Mouse (Mus musculus): ENCODE measurements around the gene Cdc42bpa. TPM values are rescaled to one million over a fixed set of nuclear protein-coding genes. Genes with fewer than 3 reads are reported as not detected.

Cdc42bpa gene
- polyA plus RNA-seq, 1 experiment from 2014 or later, result 14.9 TPM

- DNase-seq, result no peak
- no peak overlapping the region for H3K27ac ChIP-seq (ENCODE audit: low read depth)
- H3K9ac ChIP-seq, result no peak overlapping the region
- 81% methylated on average over 10 of the region's 10 CpGs for WGBS
- H3K27me3 ChIP-seq (ENCODE audit: insufficient read depth, low read length), result no peaks in the 10 kb centered on the region
- no peaks in the 10 kb centered on the region for H3K36me3 ChIP-seq (ENCODE audit: insufficient read depth)
- no peak for ATAC-seq (ENCODE audit: insufficient read depth)
- no peak overlapping the region for H3K4me2 ChIP-seq
- H3K9me3 ChIP-seq (ENCODE audit: low read depth, low read length), result no peaks in the 10 kb centered on the region
- H3K4me3 ChIP-seq (ENCODE audit: low read depth, low read length), result no peak overlapping the region
- TF ChIP-seq CTCF (IDR thresholded peaks at IDR 0.05; ENCODE audit: low read depth), result no peak
- H3K4me1 ChIP-seq (ENCODE audit: insufficient read depth), result no peaks in the 10 kb centered on the region
Measured at GRCm38 (mm10) chr1:179945017-179945416, 15.3 kb upstream of the Cdc42bpa start.

- Histone ChIP-seq H3K4me3 (ENCODE audit: low read depth, low read length) (no peak overlapping the region), H3K27ac (ENCODE audit: low read depth) (no peak overlapping the region), H3K36me3 (ENCODE audit: insufficient read depth) (no peaks in the 10 kb centered on the region), H3K9ac (no peak overlapping the region), H3K27me3 (ENCODE audit: insufficient read depth, low read length) (no peaks in the 10 kb centered on the region), H3K4me2 (no peak overlapping the region), H3K9me3 (ENCODE audit: low read depth, low read length) (no peaks in the 10 kb centered on the region), H3K4me1 (ENCODE audit: insufficient read depth) (no peaks in the 10 kb centered on the region)
- WGBS, result 23% methylated on average over 2 of the region's 2 CpGs
- TF ChIP-seq CTCF (IDR thresholded peaks at IDR 0.05; ENCODE audit: low read depth), result no peak
- ATAC-seq (ENCODE audit: insufficient read depth), result no peak
- no peak for DNase-seq
Measured at GRCm38 (mm10) chr1:179946616-179947015, 13.7 kb upstream of the Cdc42bpa start.

GRCm38 (mm10) chr1:179947653-179948052 lies 12.6 kb upstream of the Cdc42bpa start:
- Histone ChIP-seq H3K4me2 (no peak overlapping the region), H3K4me1 (ENCODE audit: insufficient read depth) (no peaks in the 10 kb centered on the region), H3K27ac (ENCODE audit: low read depth) (no peak overlapping the region), H3K36me3 (ENCODE audit: insufficient read depth) (no peaks in the 10 kb centered on the region), H3K9ac (no peak overlapping the region), H3K27me3 (ENCODE audit: insufficient read depth, low read length) (no peaks in the 10 kb centered on the region), H3K9me3 (ENCODE audit: low read depth, low read length) (no peaks in the 10 kb centered on the region), H3K4me3 (ENCODE audit: low read depth, low read length) (no peak overlapping the region)
- WGBS, result 86% methylated on average over 2 of the region's 2 CpGs
- no peak for TF ChIP-seq CTCF (IDR thresholded peaks at IDR 0.05; ENCODE audit: low read depth)
- DNase-seq (no peak), ATAC-seq (ENCODE audit: insufficient read depth) (no peak)

GRCm38 (mm10) chr1:179951597-179951996 lies 8.7 kb upstream of the Cdc42bpa start:
- ATAC-seq (ENCODE audit: insufficient read depth) (no peak), DNase-seq (no peak)
- H3K4me1 ChIP-seq (ENCODE audit: insufficient read depth), result no peaks in the 10 kb centered on the region
- H3K36me3 ChIP-seq (ENCODE audit: insufficient read depth), result no peaks in the 10 kb centered on the region
- no peaks in the 10 kb centered on the region for H3K9me3 ChIP-seq (ENCODE audit: low read depth, low read length)
- TF ChIP-seq CTCF (IDR thresholded peaks at IDR 0.05; ENCODE audit: low read depth), result no peak
- no peak overlapping the region for H3K4me2 ChIP-seq
- no peaks in the 10 kb centered on the region for H3K27me3 ChIP-seq (ENCODE audit: insufficient read depth, low read length)
- 69% methylated on average over 7 of the region's 7 CpGs for WGBS
- H3K27ac ChIP-seq (ENCODE audit: low read depth), result no peak overlapping the region
- H3K4me3 ChIP-seq (ENCODE audit: low read depth, low read length), result no peak overlapping the region
- H3K9ac ChIP-seq, result no peak overlapping the region

GRCm38 (mm10) chr1:179953251-179953650 lies 7.0 kb upstream of the Cdc42bpa start:
- no peak overlapping the region for H3K9ac ChIP-seq
- no peak overlapping the region for H3K4me3 ChIP-seq (ENCODE audit: low read depth, low read length)
- TF ChIP-seq CTCF (IDR thresholded peaks at IDR 0.05; ENCODE audit: low read depth), result no peak
- no peak for ATAC-seq (ENCODE audit: insufficient read depth)
- no peak overlapping the region for H3K4me2 ChIP-seq
- H3K4me1 ChIP-seq (ENCODE audit: insufficient read depth), result no peaks in the 10 kb centered on the region
- WGBS, result 86% methylated on average over 3 of the region's 3 CpGs
- no peak for DNase-seq
- no peaks in the 10 kb centered on the region for H3K9me3 ChIP-seq (ENCODE audit: low read depth, low read length)
- H3K36me3 ChIP-seq (ENCODE audit: insufficient read depth), result no peaks in the 10 kb centered on the region
- H3K27me3 ChIP-seq (ENCODE audit: insufficient read depth, low read length), result no peaks in the 10 kb centered on the region
- H3K27ac ChIP-seq (ENCODE audit: low read depth), result no peak overlapping the region

GRCm38 (mm10) chr1:179957431-179957830 lies 2.8 kb upstream of the Cdc42bpa start:
- TF ChIP-seq CTCF (IDR thresholded peaks at IDR 0.05; ENCODE audit: low read depth), result no peak
- Histone ChIP-seq H3K9ac (no peak overlapping the region), H3K36me3 (ENCODE audit: insufficient read depth) (no peaks in the 10 kb centered on the region), H3K4me3 (ENCODE audit: low read depth, low read length) (no peak overlapping the region), H3K27me3 (ENCODE audit: insufficient read depth, low read length) (no peaks in the 10 kb centered on the region), H3K4me2 (no peak overlapping the region), H3K27ac (ENCODE audit: low read depth) (no peak overlapping the region), H3K4me1 (ENCODE audit: insufficient read depth) (no peaks in the 10 kb centered on the region), H3K9me3 (ENCODE audit: low read depth, low read length) (no peaks in the 10 kb centered on the region)
- no peak for ATAC-seq (ENCODE audit: insufficient read depth)
- DNase-seq, result no peak
- WGBS, result 69% methylated on average over 3 of the region's 3 CpGs

- WGBS, result 5% methylated on average over 38 of the region's 41 CpGs
- Histone ChIP-seq H3K36me3 (ENCODE audit: insufficient read depth) (no peaks in the 10 kb centered on the region), H3K4me1 (ENCODE audit: insufficient read depth) (peaks cover 2% of the 10 kb centered on the region; the same call in 1 of the 2 replicates), H3K27ac (ENCODE audit: low read depth) (peak overlapping the region; percentile 93), H3K9ac (peak overlapping the region; percentile 92), H3K9me3 (ENCODE audit: low read depth, low read length) (no peaks in the 10 kb centered on the region), H3K27me3 (ENCODE audit: insufficient read depth, low read length) (no peaks in the 10 kb centered on the region), H3K4me2 (peak overlapping the region; percentile 79), H3K4me3 (ENCODE audit: low read depth, low read length) (peak overlapping the region; percentile 70)
- peak; percentile 33 for DNase-seq
- peak; percentile 59 for ATAC-seq (ENCODE audit: insufficient read depth)
- TF ChIP-seq CTCF (IDR thresholded peaks at IDR 0.05; ENCODE audit: low read depth), result no peak
Measured at GRCm38 (mm10) chr1:179958871-179959720, 1.2 kb upstream of the Cdc42bpa start.

Measured in lung, embryonic 14.5 days (tissue).